Mouse (Mus musculus) embryonic facial prominence, embryonic 14.5 days (tissue): ENCODE data around the gene Olfr30. TPM values are rescaled to one million over a fixed set of nuclear protein-coding genes. Genes with fewer than 3 reads are reported as not detected.
A peak's percentile ranks its signal among the peaks of the same experiment; 100 is the strongest.

Experiments
- ATAC-seq: fragments of 200-750 bp; cut with Nextera tagmentation; 2 replicates; pipeline ENCODE4 v1.8.0; 2017; ENCODE audit warnings: low read depth, moderate number of reproducible peaks, moderate TSS enrichment
- DNase-seq: peaks from one replicate; pipeline ENCODE4 v3.0.0-alpha.2; 2015; ENCODE audit warnings: low spot score
- H3K27ac ChIP-seq: fragments of 300-500 bp; sonication (generic); replicated peaks from 2 replicates; pipeline ENCODE4 v1.5.1; 2014; ENCODE audit warnings: low read depth, mild to moderate bottlenecking, low read length, moderate library complexity
- H3K27me3 ChIP-seq: fragments of 300-500 bp; sonication (generic); replicated peaks from 2 replicates; pipeline ENCODE4 v1.6.1; 2014; ENCODE audit warnings: low read length; ENCODE audit not compliant: control insufficient read depth, insufficient read depth
- H3K36me3 ChIP-seq: fragments of 300-500 bp; sonication (generic); 2 replicates; pipeline ENCODE4 v1.6.1; 2014; ENCODE audit warnings: low read length, mixed read lengths; ENCODE audit not compliant: control insufficient read depth, insufficient read depth
- H3K4me1 ChIP-seq: fragments of 300-500 bp; sonication (generic); 2 replicates; pipeline ENCODE4 v1.6.1; 2014; ENCODE audit warnings: antibody characterized with exemption, low read length; ENCODE audit not compliant: control insufficient read depth, insufficient read depth
- H3K4me2 ChIP-seq: fragments of 300-500 bp; sonication (generic); 2 replicates; pipeline ENCODE4 v1.6.1; 2014; ENCODE audit warnings: low read depth, mild to moderate bottlenecking, low read length, moderate library complexity, mixed read lengths
- H3K4me3 ChIP-seq: fragments of 300-500 bp; sonication (generic); 2 replicates; pipeline ENCODE4 v1.5.1; 2014; ENCODE audit warnings: low read depth, mild to moderate bottlenecking, low read length
- H3K9ac ChIP-seq: fragments of 300-500 bp; sonication (generic); 2 replicates; pipeline ENCODE4 v1.6.1; 2014; ENCODE audit warnings: low read depth, mild to moderate bottlenecking, low read length, moderate library complexity, mixed read lengths
- H3K9me3 ChIP-seq: fragments of 300-500 bp; sonication (generic); 2 replicates; pipeline ENCODE4 v1.6.1; 2016; ENCODE audit warnings: low read length; ENCODE audit not compliant: control insufficient read depth
- WGBS: fragments of 180-500 bp; shearing (Covaris S2); extraction: QIAGEN DNeasy Blood & Tissue Kit; methylation state at CpG from one replicate; pipeline ENCODE4 v1.1.7; 2014; 5-methylcytosine and 5-hydroxymethylcytosine counted together
- polyA plus RNA-seq: library from polyadenylated mRNA; unstranded; fragments of >200 nt; fragmentation: Nextera tagmentation; extraction: Ambion mirVana; gene quantifications from 2 replicates; pipeline ENCODE4 v1.2.1, GENCODE M21; 2014

Olfr30 gene
- polyA plus RNA-seq, 1 experiment from 2014 or later: 0.15 TPM

- no peaks in the 10 kb centered on the region for H3K27me3 ChIP-seq
- H3K4me2 ChIP-seq: no peak within 1 kb of the TSS
- no peaks in the 10 kb centered on the region for H3K36me3 ChIP-seq
- H3K4me1 ChIP-seq: no peaks in the 10 kb centered on the region; the same call in 1 of the 2 replicates
- H3K9me3 ChIP-seq: no peaks in the 10 kb centered on the region
- 92% methylated on average over 3 of the region's 3 CpGs for WGBS
- no peak for DNase-seq
- ATAC-seq: no peak
- H3K27ac ChIP-seq: no peak within 1 kb of the TSS
- H3K9ac ChIP-seq: no peak within 1 kb of the TSS
- H3K4me3 ChIP-seq: no peak within 1 kb of the TSS
Measured at GRCm38 (mm10) chr11:58432259-58432658, 29.8 kb downstream of the Olfr30 start, which contains the start of gene Gm12253. Gene Gm12253, plus strand, starts transcription at chr11:58432559.

GRCm38 (mm10) chr11:58420815-58421214 lies 41.3 kb downstream of the Olfr30 start, which contains the start of gene 1810065E05Rik:
Gene 1810065E05Rik, plus strand, starts transcription at chr11:58421111.
- ATAC-seq (no peak), DNase-seq (no peak)
- H3K4me1 ChIP-seq: no peaks in the 10 kb centered on the region
- no peak within 1 kb of the TSS for H3K4me3 ChIP-seq
- no peak within 1 kb of the TSS for H3K27ac ChIP-seq
- 65% methylated on average over 1 of the region's 1 CpGs for WGBS
- no peaks in the 10 kb centered on the region for H3K9me3 ChIP-seq
- H3K9ac ChIP-seq: no peak within 1 kb of the TSS
- H3K27me3 ChIP-seq: no peaks in the 10 kb centered on the region
- H3K4me2 ChIP-seq: no peak within 1 kb of the TSS
- no peaks in the 10 kb centered on the region for H3K36me3 ChIP-seq

GRCm38 (mm10) chr11:58418336-58418735 lies 43.7 kb downstream of the Olfr30 start:
- no peak overlapping the region for H3K4me3 ChIP-seq
- no peaks in the 10 kb centered on the region for H3K4me1 ChIP-seq
- H3K9ac ChIP-seq: no peak overlapping the region
- no peaks in the 10 kb centered on the region for H3K27me3 ChIP-seq
- H3K9me3 ChIP-seq: no peaks in the 10 kb centered on the region
- no peak overlapping the region for H3K27ac ChIP-seq
- H3K36me3 ChIP-seq: no peaks in the 10 kb centered on the region
- H3K4me2 ChIP-seq: no peak overlapping the region
- peak; percentile 26 for DNase-seq
- no peak for ATAC-seq
- 47% methylated on average over 3 of the region's 3 CpGs for WGBS

- H3K36me3 ChIP-seq: no peaks in the 10 kb centered on the region
- no peak overlapping the region for H3K4me3 ChIP-seq
- H3K9me3 ChIP-seq: no peaks in the 10 kb centered on the region
- H3K9ac ChIP-seq: no peak overlapping the region
- WGBS: 71% methylated on average over 3 of the region's 3 CpGs
- no peak for DNase-seq
- no peak overlapping the region for H3K4me2 ChIP-seq
- no peak for ATAC-seq
- no peaks in the 10 kb centered on the region for H3K4me1 ChIP-seq
- no peak overlapping the region for H3K27ac ChIP-seq
- no peaks in the 10 kb centered on the region for H3K27me3 ChIP-seq
Measured at GRCm38 (mm10) chr11:58408066-58408465, 54.0 kb downstream of the Olfr30 start.

Other genes with a start within 250 kb of the Olfr30 start
- gene 4930438A08Rik, start 187.5 kb downstream of the Olfr30 start, polyA plus RNA-seq: 0.22 and 0.45 TPM in 2 replicates
- 14.2 and 14.7 TPM in 2 replicates for gene Zfp692, start 155.2 kb downstream of the Olfr30 start, polyA plus RNA-seq
- 42.3 TPM in 2 replicates for gene Zfp672, start 131.9 kb downstream of the Olfr30 start, polyA plus RNA-seq
- 23.2 and 27.3 TPM in 2 replicates for gene Sh3bp5l, start 131.5 kb downstream of the Olfr30 start, polyA plus RNA-seq
- gene Lypd8, start 83.2 kb downstream of the Olfr30 start, polyA plus RNA-seq: not detected in 2 replicates
- gene 1810065E05Rik, start 41.2 kb downstream of the Olfr30 start, polyA plus RNA-seq: not detected in 2 replicates
- gene Gm12253, start 29.7 kb downstream of the Olfr30 start, polyA plus RNA-seq: not detected in 2 replicates
- not detected in 2 replicates for gene Lypd9, start 9.3 kb downstream of the Olfr30 start, polyA plus RNA-seq
- 0.11 and 0.12 TPM in 2 replicates for gene Olfr332, start 30.3 kb upstream of the Olfr30 start, polyA plus RNA-seq
- gene Olfr331, start 40.3 kb upstream of the Olfr30 start, polyA plus RNA-seq: not detected in 2 replicates
- 0.30 and 0.46 TPM in 2 replicates for gene Olfr330, start 72.6 kb upstream of the Olfr30 start, polyA plus RNA-seq
- gene Olfr329-ps, start 84.2 kb upstream of the Olfr30 start, polyA plus RNA-seq: 0.31 TPM in 1 of 2 replicates, not detected in the other
- gene Olfr328, start 93.4 kb upstream of the Olfr30 start, polyA plus RNA-seq: not detected in 2 replicates
- gene Olfr224, start 108.3 kb upstream of the Olfr30 start, polyA plus RNA-seq: not detected in 2 replicates
- not detected in 2 replicates for gene Olfr325, start 115.5 kb upstream of the Olfr30 start, polyA plus RNA-seq
- gene Olfr324, start 132.8 kb upstream of the Olfr30 start, polyA plus RNA-seq: not detected in 2 replicates
- gene 2210407C18Rik, start 153.8 kb upstream of the Olfr30 start, polyA plus RNA-seq: not detected in 2 replicates
- not detected in 2 replicates for gene Olfr323, start 168.2 kb upstream of the Olfr30 start, polyA plus RNA-seq
- gene Trim58, start 178.2 kb upstream of the Olfr30 start, polyA plus RNA-seq: 0.07 and 0.09 TPM in 2 replicates
- not detected in 2 replicates for gene Olfr322, start 196.5 kb upstream of the Olfr30 start, polyA plus RNA-seq
- not detected in 2 replicates for gene Olfr320, start 218.8 kb upstream of the Olfr30 start, polyA plus RNA-seq
- gene Olfr319, start 236.9 kb upstream of the Olfr30 start, polyA plus RNA-seq: 0.33 TPM in 1 of 2 replicates, not detected in the other